Mouse (Mus musculus) embryonic facial prominence, embryonic 10.5 days (tissue): ENCODE measurements at regions not wholly inside any gene's neighbourhood (a gene's known extent, or its start where the extent isn't known, plus 50 kb on each side); places are given as distances from the start of the nearest gene placed in this dataset.
A peak's percentile ranks its signal among the peaks of the same experiment; 100 is the strongest.

Source experiments
- DNase-seq: peaks from one replicate; pipeline ENCODE4 v3.0.0-alpha.2; 2017; ENCODE audit warnings: low spot score
- H3K27ac ChIP-seq: fragments of 300-500 bp; sonication (generic); replicated peaks from 2 replicates; pipeline ENCODE4 v1.5.1; 2016; ENCODE audit warnings: mild to moderate bottlenecking
- H3K27me3 ChIP-seq: fragments of 300-500 bp; sonication (generic); replicated peaks from 2 replicates; pipeline ENCODE4 v1.6.1; 2016; ENCODE audit warnings: low read depth, mild to moderate bottlenecking; ENCODE audit not compliant: poor library complexity, severe bottlenecking
- H3K36me3 ChIP-seq: fragments of 300-500 bp; sonication (generic); replicated peaks from 2 replicates; pipeline ENCODE4 v1.6.1; 2016; ENCODE audit warnings: mild to moderate bottlenecking, moderate library complexity
- H3K4me1 ChIP-seq: fragments of 300-500 bp; sonication (generic); 2 replicates; pipeline ENCODE4 v1.6.1; 2016
- H3K4me3 ChIP-seq: fragments of 300-500 bp; sonication (generic); 2 replicates; pipeline ENCODE4 v1.5.1; 2016; ENCODE audit warnings: mild to moderate bottlenecking, moderate library complexity
- H3K9me3 ChIP-seq: fragments of 300-500 bp; sonication (generic); 2 replicates; pipeline ENCODE4 v1.6.1; 2016; ENCODE audit warnings: mild to moderate bottlenecking
- WGBS: fragments of 180-500 bp; shearing (Covaris S2); methylation state at CpG from one replicate; pipeline ENCODE4 v1.1.7; 2016; 5-methylcytosine and 5-hydroxymethylcytosine counted together

DNA sequence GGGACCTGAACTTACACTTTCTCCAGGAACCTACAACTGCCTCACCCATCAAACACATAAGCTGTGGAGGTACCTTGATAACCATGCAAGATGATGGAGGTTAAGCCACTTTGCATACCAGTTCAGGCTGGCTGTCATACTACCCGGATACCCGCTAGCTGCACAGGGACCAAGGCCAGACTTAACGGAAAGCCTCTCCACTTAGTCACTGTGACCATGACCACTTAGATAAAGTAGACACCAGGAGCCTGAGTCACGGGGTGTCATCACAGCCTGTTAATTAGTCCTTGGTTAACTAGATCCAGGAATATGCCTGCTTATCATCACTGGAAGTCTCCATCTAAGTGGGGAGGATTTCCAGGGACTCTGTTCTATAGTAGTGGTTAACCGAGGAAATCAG, 124.7 kb downstream of the Aipl1 start:
- Histone ChIP-seq H3K36me3 (no peaks in the 10 kb centered on the region), H3K4me1 (peaks cover 16% of the 10 kb centered on the region), H3K27me3 (no peaks in the 10 kb centered on the region), H3K9me3 (no peaks in the 10 kb centered on the region), H3K4me3 (no peak overlapping the region), H3K27ac (no peak overlapping the region)
- WGBS, result 86% methylated on average over 5 of the region's 5 CpGs
- DNase-seq, result no peak

DNA sequence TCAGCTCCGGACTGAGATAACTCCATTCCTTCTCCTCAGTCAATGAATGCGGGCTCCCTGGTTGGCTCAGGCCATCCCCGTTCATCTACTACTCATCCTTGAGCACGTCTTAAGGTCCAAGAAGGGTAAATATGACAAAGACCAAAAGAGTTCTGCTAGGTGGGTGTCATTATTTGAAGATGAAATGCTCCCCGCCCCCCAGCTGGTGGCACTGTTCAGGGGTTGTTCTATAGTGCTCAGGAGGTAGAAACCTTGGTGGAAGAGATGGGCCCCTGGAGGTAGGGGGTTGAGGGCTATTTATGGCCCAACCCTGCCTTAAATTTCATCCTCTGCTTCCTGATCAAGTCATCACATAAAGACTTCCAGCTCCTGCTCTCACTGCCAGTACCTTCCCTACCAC, 126.0 kb downstream of the Aipl1 start:
- 83% methylated on average over 5 of the region's 5 CpGs for WGBS
- H3K4me3 ChIP-seq, result no peak overlapping the region
- no peaks in the 10 kb centered on the region for H3K36me3 ChIP-seq
- H3K27ac ChIP-seq, result no peak overlapping the region
- peaks cover 16% of the 10 kb centered on the region for H3K4me1 ChIP-seq
- H3K27me3 ChIP-seq, result no peaks in the 10 kb centered on the region
- H3K9me3 ChIP-seq, result no peaks in the 10 kb centered on the region
- DNase-seq, result no peak

GRCm38 (mm10) chr11:71908616-71909015, 128.7 kb downstream of the Aipl1 start:
- no peak overlapping the region for H3K4me3 ChIP-seq
- WGBS, result 45% methylated on average over 7 of the region's 7 CpGs
- no peaks in the 10 kb centered on the region for H3K4me1 ChIP-seq
- H3K27ac ChIP-seq, result no peak overlapping the region
- peak; percentile 19 for DNase-seq
- H3K27me3 ChIP-seq, result no peaks in the 10 kb centered on the region
- no peaks in the 10 kb centered on the region for H3K9me3 ChIP-seq
- H3K36me3 ChIP-seq, result no peaks in the 10 kb centered on the region

GRCm38 (mm10) chr11:71903020-71903410, 134.3 kb downstream of the Aipl1 start:
- Histone ChIP-seq H3K36me3 (no peaks in the 10 kb centered on the region), H3K27ac (no peak overlapping the region), H3K4me1 (0 out of 2 replicates have a peak, but pooled peaks cover 3% of the 10 kb centered on the region), H3K4me3 (no peak overlapping the region), H3K9me3 (no peaks in the 10 kb centered on the region), H3K27me3 (no peaks in the 10 kb centered on the region)
- no peak for DNase-seq
- 52% methylated on average over 2 of the region's 2 CpGs for WGBS

DNA sequence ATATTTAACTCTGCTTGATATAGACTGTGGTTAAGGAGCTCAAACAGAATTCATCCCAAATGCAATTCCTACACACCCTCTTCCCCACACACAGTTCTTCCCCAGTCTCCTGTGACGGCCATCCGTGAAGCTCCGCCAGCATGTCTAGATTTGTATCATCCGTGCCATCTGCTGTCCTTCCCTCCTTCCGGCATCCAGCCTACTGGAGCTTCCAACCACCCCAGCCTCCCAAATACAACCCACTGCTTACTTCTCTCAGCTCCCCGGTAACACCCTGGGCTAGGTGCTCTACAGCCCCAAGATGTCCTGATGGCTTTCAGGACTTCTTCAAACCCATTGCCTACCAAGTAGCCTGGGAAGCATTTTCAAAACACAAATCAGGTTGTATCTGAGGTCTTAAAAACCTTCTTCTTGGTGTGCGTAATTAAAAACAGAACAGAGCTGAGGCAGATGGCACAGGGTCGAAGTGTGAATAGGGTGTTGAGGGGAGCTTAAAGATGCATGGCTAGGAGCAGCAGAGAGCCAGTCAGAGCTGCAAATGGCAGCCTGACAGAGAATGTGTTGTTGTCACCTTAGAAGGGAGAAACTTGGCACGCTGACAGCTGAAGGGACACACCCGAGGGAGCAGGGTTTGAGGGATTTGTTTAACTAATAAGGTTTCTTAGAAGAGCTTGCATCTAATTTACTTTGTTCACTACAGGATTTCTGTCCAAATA, 134.8 kb downstream of the Aipl1 start:
- H3K27me3 ChIP-seq, result no peaks in the 10 kb centered on the region
- H3K36me3 ChIP-seq, result no peaks in the 10 kb centered on the region
- no peak for DNase-seq
- no peak overlapping the region for H3K4me3 ChIP-seq
- H3K4me1 ChIP-seq, result 0 out of 2 replicates have a peak, but pooled peaks cover 3% of the 10 kb centered on the region
- H3K9me3 ChIP-seq, result no peaks in the 10 kb centered on the region
- no peak overlapping the region for H3K27ac ChIP-seq
- 75% methylated on average over 10 of the region's 10 CpGs for WGBS

DNA sequence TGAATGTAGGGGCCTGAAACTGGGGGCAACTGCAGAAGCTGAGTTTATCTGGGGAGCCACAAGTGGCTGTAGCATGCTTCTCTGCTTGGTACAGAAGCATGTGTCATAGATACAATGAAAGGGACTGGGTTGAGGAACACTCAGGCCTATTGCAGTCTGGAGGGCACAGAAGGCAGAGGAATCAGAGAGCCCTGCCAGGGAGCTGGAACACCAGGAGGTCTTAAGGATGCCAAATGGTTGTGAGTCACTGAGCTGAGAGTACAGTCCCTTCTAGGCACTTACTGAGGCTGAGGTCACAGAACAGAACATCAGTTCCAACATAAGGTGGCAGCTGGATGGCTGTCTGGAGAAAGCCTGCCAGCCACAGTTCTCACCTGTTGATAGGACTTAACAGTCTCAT, 136.5 kb downstream of the Aipl1 start:
- Histone ChIP-seq H3K27ac (no peak overlapping the region), H3K4me1 (0 out of 2 replicates have a peak, but pooled peaks cover 3% of the 10 kb centered on the region), H3K36me3 (no peaks in the 10 kb centered on the region), H3K4me3 (no peak overlapping the region), H3K27me3 (no peaks in the 10 kb centered on the region), H3K9me3 (no peaks in the 10 kb centered on the region)
- DNase-seq, result no peak

GRCm38 (mm10) chr11:71897551-71897950, 139.8 kb downstream of the Aipl1 start:
- H3K4me3 ChIP-seq, result no peak overlapping the region
- H3K9me3 ChIP-seq, result no peaks in the 10 kb centered on the region
- WGBS, result 68% methylated on average over 2 of the region's 2 CpGs
- no peaks in the 10 kb centered on the region for H3K4me1 ChIP-seq
- H3K36me3 ChIP-seq, result no peaks in the 10 kb centered on the region
- no peaks in the 10 kb centered on the region for H3K27me3 ChIP-seq
- no peak overlapping the region for H3K27ac ChIP-seq
- DNase-seq, result no peak

DNA sequence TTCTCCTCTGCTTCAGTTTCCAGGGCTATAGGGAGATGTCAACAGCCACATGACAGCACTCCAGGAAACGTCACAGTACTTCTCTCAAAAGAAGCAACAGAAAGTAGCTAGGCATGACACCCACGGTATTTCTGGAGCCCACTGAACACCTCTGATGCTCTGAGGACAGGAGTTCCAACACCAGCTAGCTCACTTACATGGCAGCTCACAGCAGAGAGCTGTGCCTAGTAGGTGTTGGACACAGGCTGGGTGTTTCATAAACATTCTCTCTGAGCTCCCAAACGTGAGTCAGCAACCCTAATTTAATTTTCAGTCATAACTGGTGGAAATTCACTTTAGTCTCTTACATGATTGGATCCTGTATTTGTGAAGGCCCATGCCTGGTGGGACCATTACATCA, 140.2 kb downstream of the Aipl1 start:
- H3K36me3 ChIP-seq, result no peaks in the 10 kb centered on the region
- H3K27ac ChIP-seq, result no peak overlapping the region
- no peak for DNase-seq
- WGBS, result 65% methylated on average over 3 of the region's 3 CpGs
- no peaks in the 10 kb centered on the region for H3K27me3 ChIP-seq
- no peaks in the 10 kb centered on the region for H3K4me1 ChIP-seq
- no peaks in the 10 kb centered on the region for H3K9me3 ChIP-seq
- no peak overlapping the region for H3K4me3 ChIP-seq

DNA sequence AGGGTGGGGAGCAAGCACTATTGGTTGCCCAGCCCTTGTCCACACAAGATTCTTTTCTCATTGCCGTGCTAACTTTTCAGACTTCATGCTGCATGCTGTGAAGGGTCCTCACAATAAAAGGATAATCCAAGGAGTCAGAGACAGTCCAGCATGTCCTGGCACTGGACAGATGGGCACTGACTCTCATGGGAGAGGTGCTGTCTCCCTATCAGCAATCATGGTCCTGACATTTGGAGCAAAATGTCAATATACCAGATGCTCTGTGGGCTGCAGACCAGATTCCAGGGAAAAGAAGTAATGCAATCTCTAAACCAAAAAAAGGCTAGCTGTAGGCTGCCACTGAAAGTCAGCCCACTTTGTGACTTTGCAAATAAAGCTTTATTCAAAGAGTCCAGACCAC, 141.5 kb downstream of the Wscd1 start:
- 76% methylated on average over 1 of the region's 1 CpGs for WGBS

GRCm38 (mm10) chr11:71889161-71889560, 139.4 kb downstream of the Wscd1 start:
- no peak for DNase-seq
- 87% methylated on average over 4 of the region's 4 CpGs for WGBS
- no peak overlapping the region for H3K27ac ChIP-seq

More for the DNA sequence above, 141.5 kb downstream of the Wscd1 start:
- Histone ChIP-seq H3K27me3 (no peaks in the 10 kb centered on the region), H3K4me1 (peaks cover 12% of the 10 kb centered on the region), H3K36me3 (no peaks in the 10 kb centered on the region), H3K4me3 (no peak overlapping the region), H3K9me3 (no peaks in the 10 kb centered on the region), H3K27ac (no peak overlapping the region)
- no peak for DNase-seq

GRCm38 (mm10) chr11:71887211-71887610, 137.5 kb downstream of the Wscd1 start:
- Histone ChIP-seq H3K27ac (no peak overlapping the region), H3K9me3 (no peaks in the 10 kb centered on the region), H3K4me3 (no peak overlapping the region), H3K27me3 (no peaks in the 10 kb centered on the region), H3K36me3 (no peaks in the 10 kb centered on the region), H3K4me1 (peaks cover 12% of the 10 kb centered on the region)
- WGBS, result 34% methylated on average over 4 of the region's 4 CpGs
- DNase-seq, result peak; percentile 56

More at GRCm38 (mm10) chr11:71889161-71889560, 139.4 kb downstream of the Wscd1 start:
- H3K36me3 ChIP-seq, result no peaks in the 10 kb centered on the region
- H3K4me1 ChIP-seq, result peaks cover 12% of the 10 kb centered on the region
- H3K9me3 ChIP-seq, result no peaks in the 10 kb centered on the region
- H3K4me3 ChIP-seq, result no peak overlapping the region
- H3K27me3 ChIP-seq, result no peaks in the 10 kb centered on the region

DNA sequence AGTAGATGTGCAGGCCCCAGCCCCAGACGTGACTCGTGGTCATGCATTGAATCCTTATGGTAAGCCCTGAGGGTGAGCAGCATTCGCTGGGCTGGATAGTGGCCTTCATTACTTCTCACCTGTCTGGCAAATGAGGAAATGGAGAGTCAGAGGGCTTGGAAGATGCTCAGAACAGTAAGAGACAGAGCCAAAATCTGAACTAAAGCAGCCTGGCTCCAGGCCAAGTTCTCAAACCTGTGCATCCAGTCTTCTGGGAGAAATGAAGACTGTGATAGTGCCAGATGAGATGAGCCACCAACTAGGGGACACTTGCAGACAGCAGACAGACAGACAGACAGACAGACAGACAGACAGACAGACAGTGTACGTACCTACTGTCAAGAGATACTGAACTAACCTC, 137.1 kb downstream of the Wscd1 start:
- Histone ChIP-seq H3K9me3 (no peaks in the 10 kb centered on the region), H3K4me3 (no peak overlapping the region), H3K4me1 (peaks cover 12% of the 10 kb centered on the region), H3K36me3 (no peaks in the 10 kb centered on the region), H3K27ac (no peak overlapping the region), H3K27me3 (no peaks in the 10 kb centered on the region)
- WGBS, result 68% methylated on average over 4 of the region's 4 CpGs
- DNase-seq, result no peak

GRCm38 (mm10) chr11:71884861-71885260, 135.1 kb downstream of the Wscd1 start:
- Histone ChIP-seq H3K27me3 (no peaks in the 10 kb centered on the region), H3K4me1 (peaks cover 12% of the 10 kb centered on the region), H3K4me3 (no peak overlapping the region), H3K27ac (no peak overlapping the region), H3K36me3 (no peaks in the 10 kb centered on the region), H3K9me3 (no peaks in the 10 kb centered on the region)
- WGBS, result 68% methylated on average over 6 of the region's 6 CpGs
- no peak for DNase-seq
